Mouse (Mus musculus) kidney, embryonic 16.5 days (tissue): ENCODE data around the gene Gm13283. TPM values are rescaled to one million over a fixed set of nuclear protein-coding genes. Genes with fewer than 3 reads are reported as not detected.
A peak's percentile ranks its signal among the peaks of the same experiment; 100 is the strongest.
"Not testable (repeated sequence)": the region's sequence is repeated elsewhere in the genome, so short reads cannot be mapped to it uniquely, and the experiment has no call there.

Source experiments
- ATAC-seq: fragments of 200-750 bp; cut with Nextera tagmentation; 2 replicates; pipeline ENCODE4 v1.8.0; 2017; ENCODE audit warnings: moderate TSS enrichment; ENCODE audit not compliant: low FRiP score, low TSS enrichment
- H3K27ac ChIP-seq: fragments of 300-500 bp; sonication (generic); 2 replicates; pipeline ENCODE4 v1.5.1; 2014; ENCODE audit warnings: low read length
- H3K27me3 ChIP-seq: fragments of 300-500 bp; sonication (generic); 2 replicates; pipeline ENCODE4 v1.6.1; 2014; ENCODE audit warnings: low read length, control low read depth, mixed read lengths; ENCODE audit not compliant: insufficient read depth
- H3K36me3 ChIP-seq: fragments of 300-500 bp; sonication (generic); 2 replicates; pipeline ENCODE4 v1.6.1; 2014; ENCODE audit warnings: low read length, control low read depth, mixed read lengths; ENCODE audit not compliant: insufficient read depth
- H3K4me1 ChIP-seq: fragments of 300-500 bp; sonication (generic); 2 replicates; pipeline ENCODE4 v1.6.1; 2014; ENCODE audit warnings: low read length, control low read depth, mixed read lengths; ENCODE audit not compliant: insufficient read depth
- H3K4me2 ChIP-seq: fragments of 300-500 bp; sonication (generic); replicated peaks from 2 replicates; pipeline ENCODE4 v1.6.1; 2014; ENCODE audit warnings: low read depth, low read length
- H3K4me3 ChIP-seq: fragments of 300-500 bp; sonication (generic); 2 replicates; pipeline ENCODE4 v1.5.1; 2014; ENCODE audit warnings: mild to moderate bottlenecking, low read length
- H3K9ac ChIP-seq: fragments of 300-500 bp; sonication (generic); replicated peaks from 2 replicates; pipeline ENCODE4 v1.6.1; 2014; ENCODE audit warnings: low read length
- H3K9me3 ChIP-seq: fragments of 300-500 bp; sonication (generic); 2 replicates; pipeline ENCODE4 v1.6.1; 2016; ENCODE audit warnings: low read length, control low read depth
- whole genome bisulfite sequencing: fragments of 180-500 bp; shearing (Covaris S2); extraction: QIAGEN DNeasy Blood & Tissue Kit; methylation state at CpG from one replicate; pipeline ENCODE4 v1.1.7; 2014; 5-methylcytosine and 5-hydroxymethylcytosine counted together
- polyA plus RNA-seq: library from polyadenylated mRNA; unstranded; fragments of >200 nt; fragmentation: Nextera tagmentation; extraction: Ambion mirVana; gene quantifications from 2 replicates; pipeline ENCODE4 v1.2.1, GENCODE M21; 2015

Gene Gm13283
- 0.31 and 0.36 TPM in 2 replicates for polyA plus RNA-seq

- Histone ChIP-seq H3K4me2 (peak within 1 kb of the TSS; percentile 42), H3K4me3 (peak within 1 kb of the TSS; percentile 32)
- not testable (repeated sequence) for H3K9ac ChIP-seq, ATAC-seq, H3K4me1 ChIP-seq, H3K9me3 ChIP-seq, H3K27ac ChIP-seq, H3K36me3 ChIP-seq, H3K27me3 ChIP-seq
- WGBS = 23% methylated on average over 6 of the region's 14 CpGs
Measured at GRCm38 (mm10) chr4:88759610-88760268, at the start of gene Gm13283. Gm13283 (plus strand) TSS chr4:88760119.

GRCm38 (mm10) chr4:88714281-88714680 lies 45.6 kb upstream of the Gm13283 start:
- H3K4me3 ChIP-seq = no peak overlapping the region
- 78% methylated on average over 1 of the region's 1 CpGs for WGBS
- ATAC-seq = no peak
- H3K4me2 ChIP-seq = no peak overlapping the region
- peaks cover 21% of the 10 kb centered on the region for H3K36me3 ChIP-seq
- no peak overlapping the region for H3K27ac ChIP-seq
- peaks cover 10% of the 10 kb centered on the region for H3K4me1 ChIP-seq
- H3K27me3 ChIP-seq = no peaks in the 10 kb centered on the region
- H3K9me3 ChIP-seq = no peaks in the 10 kb centered on the region
- no peak overlapping the region for H3K9ac ChIP-seq

DNA sequence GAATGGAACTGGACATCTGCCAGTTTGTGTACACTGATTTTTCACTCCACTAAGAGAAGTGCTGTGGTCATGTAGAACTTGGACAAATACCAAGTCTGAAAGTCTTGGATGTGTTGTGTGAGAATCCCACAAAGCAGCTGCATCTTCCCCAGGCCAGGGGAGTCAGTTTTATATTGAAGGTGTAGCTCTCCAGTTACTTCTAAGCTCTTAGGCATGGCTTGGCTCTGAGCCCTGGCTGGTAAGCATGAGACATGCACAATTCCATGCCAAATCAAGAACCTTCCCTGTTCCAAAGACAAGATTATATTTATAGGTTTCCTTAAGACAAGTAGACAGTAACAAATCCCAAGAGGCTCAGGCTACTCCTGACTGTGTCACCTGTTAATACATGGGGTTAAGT lies 44.9 kb upstream of the Gm13283 start:
- Histone ChIP-seq H3K36me3 (peaks cover 22% of the 10 kb centered on the region), H3K4me1 (peaks cover 12% of the 10 kb centered on the region), H3K9ac (no peak overlapping the region), H3K27me3 (no peaks in the 10 kb centered on the region), H3K27ac (no peak overlapping the region), H3K4me3 (no peak overlapping the region), H3K4me2 (no peak overlapping the region), H3K9me3 (no peaks in the 10 kb centered on the region)
- no peak for ATAC-seq

GRCm38 (mm10) chr4:88718715-88719114 lies 41.2 kb upstream of the Gm13283 start:
- no peak for ATAC-seq
- Histone ChIP-seq H3K4me2 (peak overlapping the region; percentile 57), H3K9me3 (no peaks in the 10 kb centered on the region), H3K9ac (peak overlapping the region; percentile 58; the same call in 1 of the 2 replicates), H3K36me3 (peaks cover 32% of the 10 kb centered on the region), H3K27me3 (no peaks in the 10 kb centered on the region), H3K4me3 (peak overlapping the region; percentile 40), H3K27ac (no peak overlapping the region), H3K4me1 (peaks cover 24% of the 10 kb centered on the region)
- 45% methylated on average over 1 of the region's 1 CpGs for WGBS

DNA sequence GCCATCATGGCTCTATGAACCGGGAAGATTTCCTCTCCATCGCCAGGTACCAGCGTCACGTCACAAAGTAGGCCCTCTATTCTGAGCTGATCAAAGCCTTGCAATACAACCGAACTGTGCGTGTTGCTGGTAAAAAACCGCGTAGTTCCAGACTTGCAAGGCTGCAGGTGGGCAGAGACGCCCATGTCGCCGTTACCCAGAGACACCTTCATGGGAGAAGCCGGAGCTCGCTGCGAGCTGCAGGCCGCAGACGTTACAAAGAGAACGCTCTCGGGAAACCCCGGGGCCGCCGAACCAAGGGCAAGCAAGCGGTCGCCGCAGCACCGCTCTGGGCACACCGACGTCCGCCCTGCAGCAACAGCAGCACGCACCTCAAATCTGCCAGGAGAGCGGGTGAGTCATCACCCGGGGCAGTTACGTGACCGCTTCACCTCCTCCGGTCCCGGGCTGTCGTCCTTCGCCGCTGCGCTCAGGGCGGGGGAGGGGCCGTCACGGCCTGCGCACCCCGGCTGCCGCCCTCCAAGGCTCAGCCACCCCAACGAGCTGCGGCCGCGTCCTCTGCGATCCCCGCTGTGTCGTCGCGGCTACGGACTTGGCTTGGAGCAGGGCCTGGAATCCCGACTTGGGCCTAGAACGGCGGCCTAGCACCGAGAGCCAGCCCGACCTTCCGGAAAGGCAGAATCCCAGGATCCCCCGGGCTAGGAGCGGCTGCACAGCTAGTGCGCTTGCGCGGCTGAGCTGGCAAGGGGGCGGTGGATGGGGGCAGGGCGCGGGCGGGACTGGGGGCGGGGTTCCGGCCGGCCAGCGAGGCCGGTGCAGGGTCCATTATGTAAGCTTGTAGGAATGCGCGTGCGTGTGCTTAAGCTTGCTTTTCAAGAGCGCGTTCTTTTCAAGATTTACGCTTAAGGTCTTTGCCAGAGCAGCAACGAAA lies 37.9 kb upstream of the Gm13283 start, which contains the start of the genes Gm26566 and Klhl9:
Gene Gm26566, plus strand, starts transcription at position 15 of the 931 bp plus-strand sequence.
Gene Klhl9, minus strand, starts transcription at position 675 of the 931 bp plus-strand sequence.
- peaks cover 24% of the 10 kb centered on the region for H3K4me1 ChIP-seq
- no peaks in the 10 kb centered on the region for H3K27me3 ChIP-seq
- H3K4me3 ChIP-seq = peak within 1 kb of the TSS; percentile 90
- H3K9ac ChIP-seq = peak within 1 kb of the TSS; percentile 99
- H3K4me2 ChIP-seq = peak within 1 kb of the TSS; percentile 87
- under 1% methylated on average over 82 of the region's 82 CpGs for WGBS
- no peaks in the 10 kb centered on the region for H3K9me3 ChIP-seq
- ATAC-seq = peak; percentile 98
- peaks cover 16% of the 10 kb centered on the region for H3K36me3 ChIP-seq
- peak within 1 kb of the TSS; percentile 99 for H3K27ac ChIP-seq

DNA sequence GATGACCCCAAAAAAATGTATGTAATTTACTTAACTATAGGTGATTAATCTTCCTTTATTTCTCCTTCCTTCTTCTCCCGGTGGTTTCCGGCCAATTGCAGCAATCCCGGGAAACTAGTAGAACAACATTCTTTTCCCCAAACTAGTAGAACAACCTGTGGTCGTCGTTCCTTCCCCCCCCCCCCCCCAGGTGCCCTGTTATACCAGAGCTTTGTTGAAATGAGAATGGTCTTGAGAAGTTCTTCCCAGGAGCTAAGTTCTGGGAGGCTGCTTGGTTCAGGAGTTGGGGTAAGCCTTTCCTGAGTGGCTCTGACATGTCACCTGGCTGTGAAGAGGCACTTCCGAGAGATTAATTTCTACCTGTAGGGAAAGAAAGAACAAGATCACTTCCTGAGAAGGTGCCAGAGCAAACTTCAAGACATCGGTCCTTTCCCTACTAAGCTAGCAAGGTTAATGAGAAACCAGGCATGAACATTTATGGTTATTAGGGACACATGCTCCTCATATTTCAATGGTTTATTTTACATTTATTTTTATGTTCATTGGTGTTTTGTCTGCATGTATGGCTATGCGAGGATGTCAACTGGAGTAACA lies 36.3 kb upstream of the Gm13283 start:
- ATAC-seq = no peak

GRCm38 (mm10) chr4:88726727-88727126 lies 33.2 kb upstream of the Gm13283 start:
- WGBS = 75% methylated on average over 6 of the region's 6 CpGs
- no peaks in the 10 kb centered on the region for H3K36me3 ChIP-seq
- no peak overlapping the region for H3K9ac ChIP-seq
- no peak overlapping the region for H3K4me3 ChIP-seq
- no peaks in the 10 kb centered on the region for H3K9me3 ChIP-seq
- H3K4me2 ChIP-seq = no peak overlapping the region
- no peaks in the 10 kb centered on the region for H3K4me1 ChIP-seq
- no peak for ATAC-seq
- H3K27me3 ChIP-seq = no peaks in the 10 kb centered on the region
- no peak overlapping the region for H3K27ac ChIP-seq

More for the DNA sequence above, 36.3 kb upstream of the Gm13283 start:
- H3K36me3 ChIP-seq = peaks cover 13% of the 10 kb centered on the region
- H3K9me3 ChIP-seq = no peaks in the 10 kb centered on the region
- 44% methylated on average over 8 of the region's 8 CpGs for WGBS
- peak overlapping the region; percentile 88 for H3K27ac ChIP-seq
- H3K27me3 ChIP-seq = no peaks in the 10 kb centered on the region
- H3K4me2 ChIP-seq = peak overlapping the region; percentile 31; the same call in 1 of the 2 replicates
- no peak overlapping the region for H3K4me3 ChIP-seq
- H3K9ac ChIP-seq = no peak overlapping the region
- H3K4me1 ChIP-seq = peaks cover 19% of the 10 kb centered on the region

DNA sequence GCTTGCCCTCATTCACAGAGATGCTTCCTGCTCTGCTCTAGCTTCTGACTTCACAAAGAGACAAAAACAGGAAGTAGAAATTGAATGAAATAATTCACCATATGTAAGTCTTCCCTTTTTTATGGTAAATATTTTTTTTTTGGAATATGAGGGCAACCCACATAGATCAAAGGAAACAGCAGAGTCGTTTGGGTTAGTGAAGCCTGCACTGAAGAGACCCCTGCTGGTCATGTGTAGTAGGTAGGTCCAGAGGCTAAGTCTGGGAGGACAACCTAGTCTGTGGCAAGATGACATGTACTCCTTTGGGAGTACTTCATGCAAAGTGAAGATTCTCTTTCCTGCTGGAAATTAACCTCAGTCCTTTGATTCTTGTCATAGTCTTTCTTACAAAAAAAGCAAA lies 32.6 kb upstream of the Gm13283 start:
- peak; percentile 57; the same call in 1 of the 2 replicates for ATAC-seq
- 0% methylated on average over 1 of the region's 1 CpGs for WGBS
- H3K4me2 ChIP-seq = no peak overlapping the region

DNA sequence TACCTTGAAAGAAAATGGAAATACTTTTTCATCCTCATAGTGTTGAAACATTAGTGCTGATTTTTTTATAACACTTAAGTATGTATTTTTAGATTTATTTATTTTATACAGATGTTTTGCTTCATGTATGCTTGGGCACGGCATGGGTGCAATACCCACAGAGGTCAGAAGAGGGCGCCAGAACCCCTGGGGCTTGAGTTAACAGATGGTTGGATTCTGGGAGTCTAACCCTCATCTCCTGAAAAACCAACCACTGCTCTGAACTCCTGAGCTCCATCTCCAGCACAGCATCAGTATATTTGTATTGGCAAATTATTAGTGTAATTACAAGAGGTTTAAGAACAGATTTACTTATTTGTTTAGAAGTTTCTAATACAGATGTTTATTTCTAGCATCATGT lies 21.4 kb upstream of the Gm13283 start:
- H3K9me3 ChIP-seq = no peaks in the 10 kb centered on the region
- H3K9ac ChIP-seq = no peak overlapping the region
- 5% methylated on average over 2 of the region's 2 CpGs for WGBS
- no peaks in the 10 kb centered on the region for H3K27me3 ChIP-seq
- no peak for ATAC-seq
- H3K4me3 ChIP-seq = no peak overlapping the region
- no peak overlapping the region for H3K4me2 ChIP-seq
- H3K36me3 ChIP-seq = no peaks in the 10 kb centered on the region
- no peaks in the 10 kb centered on the region for H3K4me1 ChIP-seq
- no peak overlapping the region for H3K27ac ChIP-seq

More for the DNA sequence above, 32.6 kb upstream of the Gm13283 start:
- Histone ChIP-seq H3K27ac (no peak overlapping the region), H3K9me3 (no peaks in the 10 kb centered on the region), H3K4me1 (no peaks in the 10 kb centered on the region), H3K4me3 (no peak overlapping the region), H3K36me3 (no peaks in the 10 kb centered on the region), H3K27me3 (no peaks in the 10 kb centered on the region), H3K9ac (no peak overlapping the region)
